Mouse (Mus musculus): ENCODE measurements around the gene Slc6a12.

The Slc6a12 gene

DNA sequence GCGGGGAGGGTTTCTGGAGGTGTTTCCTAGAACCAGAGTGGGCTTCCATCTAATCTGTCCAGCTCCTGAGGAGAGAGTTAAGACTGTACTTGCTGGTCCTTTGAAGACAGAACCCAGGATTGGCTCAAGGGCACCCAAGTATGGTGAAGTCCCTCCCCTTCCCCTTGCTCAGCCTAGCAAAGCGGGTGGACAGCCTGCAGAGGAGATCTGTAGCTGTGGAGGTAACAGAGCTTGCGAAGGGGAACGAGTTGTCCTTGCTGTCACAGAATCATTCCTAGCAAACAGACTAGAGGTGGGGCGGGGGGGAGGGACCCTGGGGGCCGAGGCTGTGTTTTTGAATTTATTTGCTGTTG lies 871 bp downstream of the Slc6a12 start:
- DNase-seq (ENCODE audit: low spot score), result no peak

DNA sequence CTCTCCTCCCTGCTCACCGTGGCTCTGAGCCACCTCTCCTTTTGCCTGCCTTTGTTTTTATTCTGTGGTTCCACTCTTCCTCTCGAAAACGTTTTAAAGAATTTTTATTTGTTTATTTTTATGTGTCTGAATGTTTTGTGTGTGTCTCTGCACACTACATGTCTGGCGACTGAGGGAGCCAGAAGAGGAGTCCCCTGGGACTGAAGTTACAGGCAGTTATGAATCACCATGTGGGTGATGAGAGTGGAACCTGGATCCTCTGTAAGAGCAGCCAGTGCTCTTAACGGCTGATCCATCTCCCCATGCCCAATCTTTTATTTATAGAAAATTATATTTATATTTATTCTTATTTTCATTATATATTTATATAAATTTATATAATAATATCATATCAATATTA lies 1.5 kb downstream of the Slc6a12 start:
- DNase-seq (ENCODE audit: low spot score), result no peak

DNA sequence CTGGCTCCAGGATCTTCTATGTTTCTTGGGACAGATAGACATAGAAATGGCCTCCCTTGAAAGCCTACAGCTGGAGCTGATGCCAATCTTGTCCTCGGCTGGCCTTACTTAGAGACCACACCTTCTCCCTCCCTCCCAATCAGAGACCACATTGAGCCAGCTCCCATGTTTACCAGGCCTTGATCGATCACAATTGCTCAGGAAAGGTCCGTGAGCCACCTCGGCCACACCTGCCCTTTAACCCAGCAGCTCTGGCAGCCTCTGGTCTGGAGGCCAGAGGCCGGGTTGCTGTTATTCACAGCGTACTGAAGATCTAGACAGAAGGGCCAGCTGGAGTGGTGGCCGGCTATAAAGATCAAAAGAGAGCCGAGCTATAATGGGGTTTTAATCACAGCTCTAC lies 3.6 kb downstream of the Slc6a12 start:
- no peak for DNase-seq (ENCODE audit: low spot score)

DNA sequence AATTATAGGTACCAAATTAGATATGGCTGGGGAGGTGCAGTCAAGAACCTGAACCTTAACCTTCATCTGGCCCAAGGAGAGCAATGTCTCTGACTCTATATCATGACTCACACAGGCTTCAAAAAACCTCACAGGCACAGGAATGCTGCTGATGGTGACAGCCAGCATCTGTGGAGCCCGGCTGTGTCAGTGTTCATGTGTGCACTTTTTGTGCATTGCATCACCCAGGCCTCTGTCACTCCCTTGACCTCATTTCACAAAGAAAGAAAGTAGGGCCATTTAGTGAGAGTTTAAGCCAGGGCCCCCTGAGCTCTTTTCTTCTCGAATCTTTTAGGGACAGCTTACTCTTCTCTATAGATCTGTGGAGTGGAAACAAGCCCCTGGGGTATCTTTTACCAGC lies 9.4 kb downstream of the Slc6a12 start:
- DNase-seq (ENCODE audit: low spot score), result no peak

DNA sequence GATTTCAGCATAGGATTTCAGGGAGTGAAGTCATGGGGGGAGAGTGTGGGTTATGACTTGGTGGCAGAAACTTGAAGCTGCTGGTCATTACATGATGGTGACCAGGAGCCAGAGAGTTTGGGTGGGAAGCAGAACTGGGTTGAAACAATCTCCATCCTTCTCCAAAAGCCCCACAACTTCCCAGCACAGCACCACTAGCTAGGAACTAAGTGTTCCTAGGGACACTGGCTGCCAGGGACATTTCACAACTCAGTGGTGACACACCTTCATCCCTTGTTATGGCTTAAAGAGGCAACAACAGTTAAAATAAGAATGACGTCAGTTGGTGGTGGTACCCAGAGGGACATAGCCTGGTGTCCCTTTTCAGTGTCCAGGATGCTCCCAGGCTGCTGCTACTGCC lies 13.2 kb downstream of the Slc6a12 start:
- DNase-seq (ENCODE audit: low spot score), result no peak

GRCm38 (mm10) chr6:121357232-121357631 lies 14.4 kb downstream of the Slc6a12 start:
- DNase-seq (ENCODE audit: low spot score), result no peak

- no peak for DNase-seq (ENCODE audit: low spot score)
Measured at GRCm38 (mm10) chr6:121363061-121363460, 20.2 kb downstream of the Slc6a12 start.

DNA sequence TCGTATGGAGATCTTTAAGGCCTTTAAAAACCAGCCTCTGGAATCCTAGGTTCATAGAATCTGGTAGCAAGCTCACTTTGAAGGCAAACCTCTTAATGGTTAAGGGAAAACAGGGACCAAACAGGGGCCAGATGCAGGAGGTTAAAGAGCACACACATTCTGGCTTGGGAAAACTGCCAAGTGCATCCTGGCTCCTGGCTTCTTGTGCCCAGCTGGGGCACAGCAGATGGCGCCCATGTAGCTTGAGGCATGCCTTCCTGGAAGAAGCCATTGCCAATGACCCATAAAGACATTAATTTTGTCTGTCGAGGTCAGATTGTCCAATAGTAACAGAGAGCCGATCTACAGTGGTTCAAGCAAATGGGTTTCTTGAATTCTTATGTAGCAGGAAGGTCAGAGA lies 21.1 kb downstream of the Slc6a12 start:
- no peak for DNase-seq (ENCODE audit: low spot score)

DNA sequence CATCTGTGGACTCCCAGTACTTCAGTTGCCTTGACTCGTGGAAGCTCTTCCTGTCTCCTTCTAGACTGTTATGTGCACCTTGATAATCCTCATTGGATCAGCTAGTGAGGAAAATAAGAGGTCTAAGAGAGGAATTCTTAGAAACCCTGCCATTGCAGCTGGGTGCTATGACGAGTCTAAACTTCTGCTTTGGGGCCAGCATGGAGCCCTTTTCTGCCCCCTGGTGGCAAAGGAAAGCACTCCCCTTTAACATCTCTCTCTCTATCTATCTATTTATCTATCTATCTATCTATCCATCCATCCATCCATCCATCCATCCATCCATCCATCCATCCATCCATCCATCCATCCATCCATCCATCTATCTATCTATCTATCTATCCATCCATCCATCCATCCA lies 23.7 kb downstream of the Slc6a12 start:
- peak; percentile 43 for DNase-seq (ENCODE audit: low spot score)

DNA sequence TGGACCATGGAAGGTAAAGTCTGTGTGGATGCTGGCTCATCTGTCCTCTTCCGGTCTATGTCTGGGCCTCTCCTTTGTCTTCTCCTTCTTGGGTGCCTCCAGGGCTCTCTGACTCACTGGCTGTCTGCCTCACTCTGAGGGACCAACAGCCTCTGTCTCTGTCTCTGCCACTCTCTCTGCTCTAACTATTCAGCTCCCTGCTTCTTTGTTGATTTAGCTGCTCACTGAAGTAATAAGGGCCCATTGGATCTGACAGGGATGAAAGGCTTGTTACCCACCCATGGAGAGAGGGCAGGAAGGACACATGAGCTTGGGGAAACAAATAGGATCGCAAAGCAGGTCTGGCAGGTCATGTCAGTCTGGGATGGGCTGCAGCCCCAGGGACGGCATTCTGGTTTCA lies 24.2 kb downstream of the Slc6a12 start:
- DNase-seq (ENCODE audit: low spot score), result no peak

GRCm38 (mm10) chr6:121371197-121371980 lies 28.5 kb downstream of the Slc6a12 start:
- no peak for DNase-seq (ENCODE audit: low spot score)

- no peak for DNase-seq (ENCODE audit: low spot score)
Measured at GRCm38 (mm10) chr6:121376159-121376558, 33.3 kb downstream of the Slc6a12 start.

- DNase-seq (ENCODE audit: low spot score), result no peak
Measured at GRCm38 (mm10) chr6:121378256-121378655, 35.4 kb downstream of the Slc6a12 start.

DNA sequence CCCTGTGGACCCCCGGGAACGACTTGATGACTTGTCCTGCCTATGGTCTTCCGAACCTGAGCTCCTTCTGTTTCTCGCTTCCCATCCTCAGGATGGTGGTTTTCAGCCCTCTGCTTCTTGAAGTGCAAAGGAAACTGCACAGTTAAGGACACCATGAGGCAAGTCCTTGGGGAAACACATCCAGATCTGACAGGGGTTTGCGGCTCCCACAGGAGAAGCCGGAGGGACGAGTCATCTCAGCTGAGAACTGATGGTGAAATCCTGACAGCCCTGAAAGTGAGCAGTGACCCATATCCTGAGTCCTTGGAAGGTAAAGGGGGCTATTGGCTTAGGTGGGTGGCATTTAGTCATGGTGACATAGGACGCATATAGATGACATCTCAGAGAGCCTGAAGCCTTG lies 37.7 kb downstream of the Slc6a12 start:
- no peak for DNase-seq (ENCODE audit: low spot score)

GRCm38 (mm10) chr6:121382071-121382470 lies 39.2 kb downstream of the Slc6a12 start:
- DNase-seq (ENCODE audit: low spot score), result no peak

DNA sequence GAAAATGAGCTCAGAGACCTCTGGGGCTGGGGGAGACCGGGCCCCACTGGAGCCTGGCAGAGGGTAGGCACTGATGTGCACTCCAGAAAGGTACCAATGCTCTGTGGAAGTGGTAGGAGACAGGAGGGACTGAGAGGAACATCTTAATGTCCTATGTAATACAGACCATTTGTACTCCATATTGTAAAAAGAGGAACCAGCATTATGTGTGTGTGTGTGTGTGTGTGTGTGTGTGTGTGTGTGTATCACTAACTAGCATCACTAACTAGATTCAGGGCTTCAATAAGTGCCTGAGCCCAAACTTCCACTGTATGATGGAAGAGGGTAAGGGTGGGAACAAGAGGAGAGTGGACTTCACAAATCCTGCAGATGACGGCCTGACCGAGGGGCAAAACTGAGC lies 42.5 kb downstream of the Slc6a12 start:
- DNase-seq (ENCODE audit: low spot score), result no peak

GRCm38 (mm10) chr6:121392610-121393252 lies 49.9 kb downstream of the Slc6a12 start:
- DNase-seq (ENCODE audit: low spot score), result no peak

GRCm38 (mm10) chr6:121401140-121401539 lies 58.3 kb downstream of the Slc6a12 start:
- DNase-seq (ENCODE audit: low spot score), result no peak

GRCm38 (mm10) chr6:121401826-121402660 lies 59.2 kb downstream of the Slc6a12 start:
- no peak for DNase-seq (ENCODE audit: low spot score)

DNA sequence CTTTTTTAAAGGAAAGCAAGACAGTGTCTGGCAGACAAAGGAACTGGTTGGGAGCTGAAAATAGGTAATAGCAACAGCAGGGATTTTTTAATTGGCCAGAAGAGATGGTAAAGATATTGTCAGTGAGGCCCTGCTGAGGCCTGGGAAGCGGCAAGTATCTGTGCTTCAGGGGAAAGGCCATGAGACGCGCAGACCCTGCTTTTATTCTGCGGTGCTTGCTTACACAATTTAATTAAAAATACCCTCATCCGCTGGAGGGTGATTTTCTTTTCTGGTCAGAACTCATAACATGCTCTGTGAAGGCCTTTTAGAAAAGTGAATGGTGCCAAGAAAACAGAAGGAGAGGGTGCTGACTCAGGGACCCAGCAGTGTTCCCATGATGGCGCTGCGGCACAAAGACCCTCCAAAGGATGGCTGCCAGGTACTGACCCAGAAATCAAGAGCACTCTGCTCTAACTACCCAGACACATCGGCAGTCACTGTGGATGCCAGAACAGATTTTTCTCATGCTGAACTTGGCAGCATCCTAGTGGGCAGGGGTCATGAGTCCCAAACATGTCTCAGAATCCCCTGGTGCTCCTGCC lies 59.9 kb downstream of the Slc6a12 start:
- no peak for DNase-seq (ENCODE audit: low spot score)

- no peak for DNase-seq (ENCODE audit: low spot score)
Measured at GRCm38 (mm10) chr6:121405311-121405710, 62.4 kb downstream of the Slc6a12 start.

GRCm38 (mm10) chr6:121407571-121408011 lies 64.7 kb downstream of the Slc6a12 start:
- no peak for DNase-seq (ENCODE audit: low spot score)

Data from urinary bladder, postnatal 25 days (tissue).